Mouse (Mus musculus): ENCODE data around the gene Slc35e3.

Gene Slc35e3

GRCm38 (mm10) chr10:117699914-117700313, 46.3 kb downstream of the Slc35e3 start:
- in situ Hi-C loops (cut with MboI, MseI), result loop anchor here (10.0 kb wide), 1 partner anchor 355 kb away; no protein-coding TSS in a partner anchor

GRCm38 (mm10) chr10:117698313-117699138, 47.6 kb downstream of the Slc35e3 start:
- in situ Hi-C loops (cut with MboI, MseI), result loop anchor here (10.0 kb wide), 1 partner anchor 354 kb away; no protein-coding TSS in a partner anchor

GRCm38 (mm10) chr10:117697561-117698115, 48.5 kb downstream of the Slc35e3 start:
- in situ Hi-C loops (cut with MboI, MseI), result loop anchor here (10.0 kb wide), 1 partner anchor 353 kb away; no protein-coding TSS in a partner anchor

GRCm38 (mm10) chr10:117696827-117697560, 49.2 kb downstream of the Slc35e3 start:
- in situ Hi-C loops (cut with MboI, MseI), result loop anchor here (10.0 kb wide), 1 partner anchor 352 kb away; no protein-coding TSS in a partner anchor

GRCm38 (mm10) chr10:117696021-117696826, 49.9 kb downstream of the Slc35e3 start:
- in situ Hi-C loops (cut with MboI, MseI), result loop anchor here (10.0 kb wide), 1 partner anchor 351 kb away; no protein-coding TSS in a partner anchor

GRCm38 (mm10) chr10:117695605-117696004, 50.6 kb downstream of the Slc35e3 start:
- in situ Hi-C loops (cut with MboI, MseI), result loop anchor here (10.0 kb wide), 1 partner anchor 351 kb away; no protein-coding TSS in a partner anchor

GRCm38 (mm10) chr10:117695027-117695426, 51.1 kb downstream of the Slc35e3 start:
- in situ Hi-C loops (cut with MboI, MseI), result loop anchor here (10.0 kb wide), 1 partner anchor 350 kb away; no protein-coding TSS in a partner anchor

- in situ Hi-C loops (cut with MboI, MseI), result loop anchor here (5.0 to 10.0 kb wide), 2 partner anchors 73 to 350 kb away; no protein-coding TSS in a partner anchor
These were observed 51.8 kb downstream of the Slc35e3 start for GRCm38 (mm10) chr10:117694255-117694953.

- in situ Hi-C loops (cut with MboI, MseI), result loop anchor here (5.0 to 10.0 kb wide), 2 partner anchors 74 to 348 kb away; no protein-coding TSS in a partner anchor
These were observed 53.2 kb downstream of the Slc35e3 start for GRCm38 (mm10) chr10:117692953-117693352.

- in situ Hi-C loops (cut with MboI, MseI), result loop anchor here (5.0 to 10.0 kb wide), 2 partner anchors 75 to 347 kb away; no protein-coding TSS in a partner anchor
These were observed 54.0 kb downstream of the Slc35e3 start for GRCm38 (mm10) chr10:117692173-117692572.

- in situ Hi-C loops (cut with MboI, MseI), result loop anchor here (5.0 to 10.0 kb wide), 2 partner anchors 76 to 347 kb away; no protein-coding TSS in a partner anchor
These were observed 54.7 kb downstream of the Slc35e3 start for GRCm38 (mm10) chr10:117691389-117691968.

GRCm38 (mm10) chr10:117690770-117691296, 55.3 kb downstream of the Slc35e3 start:
- in situ Hi-C loops (cut with MboI, MseI), result loop anchor here (5.0 to 10.0 kb wide), 2 partner anchors 76 to 346 kb away; no protein-coding TSS in a partner anchor

GRCm38 (mm10) chr10:117690101-117690352, 56.1 kb downstream of the Slc35e3 start:
- in situ Hi-C loops (cut with MboI, MseI), result loop anchor here (5.0 to 10.0 kb wide), 2 partner anchors 77 to 345 kb away; no protein-coding TSS in a partner anchor

- in situ Hi-C loops (cut with MboI, MseI), result loop anchor here (5.0 to 10.0 kb wide), 2 partner anchors 78 to 345 kb away; no protein-coding TSS in a partner anchor
These were observed 56.7 kb downstream of the Slc35e3 start for GRCm38 (mm10) chr10:117689297-117690100.

GRCm38 (mm10) chr10:117688204-117689151, 57.7 kb downstream of the Slc35e3 start:
- in situ Hi-C loops (cut with MboI, MseI), result no loop called here

GRCm38 (mm10) chr10:117687577-117687976, 58.6 kb downstream of the Slc35e3 start:
- in situ Hi-C loops (cut with MboI, MseI), result no loop called here

- in situ Hi-C loops (cut with MboI, MseI), result no loop called here
These were observed 59.1 kb downstream of the Slc35e3 start for GRCm38 (mm10) chr10:117687018-117687417.

Data from T-helper 2 cell (primary cell).